Comparison of ENCODE assay signal across 8 mouse cellular contexts in the genomic region with DNA sequence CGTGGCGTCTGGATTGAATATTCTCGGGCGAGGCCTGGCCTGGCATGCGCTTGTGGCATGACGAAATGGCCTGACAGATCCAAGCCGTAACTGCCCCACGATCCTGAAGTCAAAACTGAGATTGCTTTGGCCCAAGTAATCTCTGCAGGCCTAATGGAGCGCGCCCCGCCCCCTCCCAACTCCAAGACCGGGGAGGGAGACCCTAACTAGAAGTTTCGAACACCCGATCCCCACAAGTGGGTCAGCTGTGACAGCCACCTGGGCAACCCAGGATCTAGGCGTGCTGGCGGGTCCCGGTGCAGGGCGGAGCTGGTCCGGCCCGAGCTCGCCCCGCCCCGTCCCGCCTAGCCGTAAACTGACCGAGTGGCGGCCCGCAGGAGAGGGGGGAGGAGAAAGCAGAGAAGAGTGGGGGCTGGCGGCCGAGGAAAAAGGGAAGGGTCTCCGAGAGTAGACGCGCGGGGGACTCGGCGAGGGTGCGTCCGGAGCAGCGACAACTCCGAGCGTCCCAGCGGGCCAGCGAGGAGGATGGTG. TPM values are rescaled to one million over a fixed set of nuclear protein-coding genes. Genes with fewer than 3 reads are reported as not detected.
DNase-seq lines count a peak whose midpoint lies in the region; ATAC-seq and TF ChIP-seq lines count a peak whose summit lies in the region.

A gene (plus strand): TSS at position 365 of the 531 bp plus-strand sequence.

- peak within 1 kb of the TSS; percentile 93 for H3K4me3 ChIP-seq in embryonic facial prominence, embryonic 13.5 days
- H3K4me3 ChIP-seq in heart, embryonic 10.5 days: peak within 1 kb of the TSS; percentile 88
- peak within 1 kb of the TSS; percentile 86 for H3K4me3 ChIP-seq in limb, embryonic 14.5 days (replicated peaks; ENCODE audit: low read length)
- H3K4me3 ChIP-seq in midbrain, embryonic 13.5 days (replicated peaks): peak within 1 kb of the TSS; percentile 74

- WGBS in embryonic facial prominence, embryonic 13.5 days: 1% methylated on average over 42 of the region's 43 CpGs
- under 1% methylated on average over 43 of the region's 43 CpGs for WGBS in heart, embryonic 10.5 days
- WGBS in limb, embryonic 14.5 days: under 1% methylated on average over 34 of the region's 43 CpGs
- WGBS in midbrain, embryonic 13.5 days: under 1% methylated on average over 41 of the region's 43 CpGs

- no peaks in the 10 kb centered on the region for H3K27me3 ChIP-seq in embryonic facial prominence, embryonic 13.5 days
- H3K27me3 ChIP-seq in heart, embryonic 10.5 days (ENCODE audit: insufficient read depth, poor library complexity, severe bottlenecking): no peaks in the 10 kb centered on the region
- H3K27me3 ChIP-seq in limb, embryonic 14.5 days (ENCODE audit: control insufficient read depth, insufficient read depth, low read length): no peaks in the 10 kb centered on the region
- H3K27me3 ChIP-seq in midbrain, embryonic 13.5 days: peaks cover 56% of the 10 kb centered on the region

- H3K9me3 ChIP-seq in embryonic facial prominence, embryonic 13.5 days: no peaks in the 10 kb centered on the region
- no peaks in the 10 kb centered on the region for H3K9me3 ChIP-seq in heart, embryonic 10.5 days
- no peaks in the 10 kb centered on the region for H3K9me3 ChIP-seq in limb, embryonic 14.5 days (ENCODE audit: control insufficient read depth, low read length)
- H3K9me3 ChIP-seq in midbrain, embryonic 13.5 days: no peaks in the 10 kb centered on the region

- peak within 1 kb of the TSS; percentile 98 for H3K9ac ChIP-seq in embryonic facial prominence, embryonic 13.5 days
- H3K9ac ChIP-seq in limb, embryonic 14.5 days (ENCODE audit: low read depth, low read length, severe bottlenecking): peak within 1 kb of the TSS; percentile 91
- H3K9ac ChIP-seq in midbrain, embryonic 13.5 days (replicated peaks): peak within 1 kb of the TSS; percentile 71

- peaks cover 50% of the 10 kb centered on the region for H3K4me1 ChIP-seq in embryonic facial prominence, embryonic 13.5 days
- H3K4me1 ChIP-seq in heart, embryonic 10.5 days: peaks cover 33% of the 10 kb centered on the region
- H3K4me1 ChIP-seq in limb, embryonic 14.5 days (ENCODE audit: control insufficient read depth, insufficient read depth, low read length): peaks cover 32% of the 10 kb centered on the region
- H3K4me1 ChIP-seq in midbrain, embryonic 13.5 days (replicated peaks): peaks cover 40% of the 10 kb centered on the region

- peak within 1 kb of the TSS; percentile 93 for H3K27ac ChIP-seq in embryonic facial prominence, embryonic 13.5 days
- H3K27ac ChIP-seq in heart, embryonic 10.5 days: peak within 1 kb of the TSS; percentile 94
- peak within 1 kb of the TSS; percentile 87 for H3K27ac ChIP-seq in limb, embryonic 14.5 days (replicated peaks; ENCODE audit: low read depth, low read length)
- 0 out of 2 replicates have a peak within 1 kb of the TSS, but pooled peaks have one; percentile 11 for H3K27ac ChIP-seq in midbrain, embryonic 13.5 days

- peak; percentile 24 to 32 for DNase-seq in B cell, adult 2 months
- peak; percentile 90 for DNase-seq in adrenal gland, postnatal 10 days
- DNase-seq in heart, embryonic 10.5 days (ENCODE audit: low spot score): peak; percentile 80
- peak; percentile 84 for DNase-seq in kidney, adult 9 months
- DNase-seq in limb, embryonic 14.5 days (ENCODE audit: low spot score): peak; percentile 48
- peak; percentile 85 for DNase-seq in testis, postnatal 10 days (ENCODE audit: low spot score)

- 0 out of 2 replicates have a peak, but pooled peaks have one; percentile 18 for TF ChIP-seq POLR2A in limb, embryonic 14.5 days (IDR thresholded peaks at IDR 0.05; ENCODE audit: borderline replicate concordance, extremely low read depth, insufficient read depth, insufficient read length)

- H3K36me3 ChIP-seq in embryonic facial prominence, embryonic 13.5 days: no peaks in the 10 kb centered on the region
- no peaks in the 10 kb centered on the region for H3K36me3 ChIP-seq in heart, embryonic 10.5 days
- no peaks in the 10 kb centered on the region for H3K36me3 ChIP-seq in limb, embryonic 14.5 days (ENCODE audit: control insufficient read depth, insufficient read depth, low read length)
- H3K36me3 ChIP-seq in midbrain, embryonic 13.5 days: no peaks in the 10 kb centered on the region

- peak; percentile 65; the same call in 1 of the 2 replicates for ATAC-seq in embryonic facial prominence, embryonic 13.5 days (ENCODE audit: insufficient number of reproducible peaks, insufficient read depth, low FRiP score, low TSS enrichment, low read depth)
- peak; percentile 83 for ATAC-seq in limb, embryonic 14.5 days (ENCODE audit: low FRiP score, low read depth)
- ATAC-seq in midbrain, embryonic 13.5 days: peak; percentile 59

- H3K4me2 ChIP-seq in embryonic facial prominence, embryonic 13.5 days: peak within 1 kb of the TSS; percentile 78
- peak within 1 kb of the TSS; percentile 61 for H3K4me2 ChIP-seq in limb, embryonic 14.5 days (replicated peaks; ENCODE audit: low read depth, low read length, severe bottlenecking)
- H3K4me2 ChIP-seq in midbrain, embryonic 13.5 days (replicated peaks): peak within 1 kb of the TSS; percentile 98

RNA-seq across cellular contexts. Expression of the gene that starts here (rescaled TPM):
- 100 to 1,000 TPM; 106 to 114 TPM for total RNA-seq in adrenal gland, postnatal 10 days (2021)
- polyA plus RNA-seq in embryonic facial prominence, embryonic 13.5 days (2015; fragmentation: Nextera tagmentation; extraction: Ambion mirVana): 47.7 and 94.8 TPM in 2 replicates
- polyA plus RNA-seq in heart, embryonic 10.5 days (2016; fragmentation: Nextera tagmentation; extraction: Ambion mirVana): 35.0 and 37.3 TPM in 2 replicates
- 117 and 123 TPM in 2 replicates for polyA plus RNA-seq in limb, embryonic 14.5 days (2012; rRNA removed)
- polyA plus RNA-seq in limb, embryonic 14.5 days (2014; fragmentation: Nextera tagmentation; extraction: Ambion mirVana): 107 and 108 TPM in 2 replicates
- 5.3 and 10.3 TPM in 2 replicates for polyA plus RNA-seq in midbrain, embryonic 13.5 days (2015; fragmentation: Nextera tagmentation; extraction: Ambion mirVana)

Comparison
In these comparisons a context has a peak if more than half of its experiments do, and no peak if none do; other contexts are left out.
1. Peak in every context shown above with its lines: DNase-seq, ATAC-seq, H3K4me3 ChIP-seq and H3K27ac ChIP-seq.
2. DNase-seq: peak in every context shown above with its lines; median percentile 90 in adrenal gland, postnatal 10 days; 85 in testis, postnatal 10 days; 84 in kidney, adult 9 months; 80 in heart, embryonic 10.5 days; 48 in limb, embryonic 14.5 days; 28 in B cell, adult 2 months.
3. H3K27ac ChIP-seq: peak in every context shown above with its lines; median percentile 94 in heart, embryonic 10.5 days; 93 in embryonic facial prominence, embryonic 13.5 days; 87 in limb, embryonic 14.5 days; 11 in midbrain, embryonic 13.5 days.